Mouse (Mus musculus): ENCODE data around the gene Aox2.
A peak's percentile ranks its signal among the peaks of the same experiment; 100 is the strongest.

Gene Aox2

GRCm38 (mm10) chr1:58289863-58290469, 11.8 kb downstream of the Aox2 start:
- DNase-seq: no peak

GRCm38 (mm10) chr1:58291394-58292300, 13.5 kb downstream of the Aox2 start:
- no peak for DNase-seq

DNA sequence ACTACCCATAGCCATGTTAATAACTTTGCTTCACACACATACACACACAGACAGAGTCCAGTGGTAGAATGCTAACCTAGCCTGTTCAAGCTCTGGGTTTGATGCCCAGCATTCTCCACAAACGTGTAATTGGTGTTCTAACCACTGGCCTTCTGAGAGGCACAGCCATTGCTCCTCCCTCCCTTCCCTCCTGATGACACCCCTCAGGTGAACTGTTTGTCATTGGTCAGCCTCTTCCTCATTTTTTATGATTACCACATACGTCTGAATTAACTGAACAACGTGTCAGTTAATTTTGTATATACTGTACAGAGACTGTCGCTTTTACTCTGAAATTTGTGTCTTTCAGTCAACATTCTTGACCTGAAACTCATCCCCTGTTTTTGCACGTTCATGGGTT, 16.6 kb downstream of the Aox2 start:
- no peak for DNase-seq

- DNase-seq: peak; percentile 22
These were observed 18.2 kb downstream of the Aox2 start for GRCm38 (mm10) chr1:58296278-58296677.

DNA sequence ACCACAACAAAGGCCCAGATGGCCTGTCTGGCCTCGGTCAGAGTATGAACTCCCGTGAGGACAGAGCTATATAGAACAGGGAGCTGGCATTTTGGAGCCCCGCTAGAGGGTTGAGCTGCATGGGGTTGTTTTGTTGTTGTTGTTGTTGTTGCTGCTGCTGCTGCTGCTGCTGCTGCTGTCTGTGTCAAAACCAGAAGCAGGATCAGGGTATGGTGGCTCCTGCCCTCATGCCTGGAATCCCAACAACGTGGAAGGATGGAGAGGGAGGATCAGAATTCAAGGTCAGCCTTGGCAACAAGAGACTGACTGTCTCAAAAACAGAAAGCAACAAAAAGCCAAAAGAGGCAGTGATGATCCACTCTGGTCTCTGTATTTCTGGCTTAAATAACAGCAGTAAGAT, 18.7 kb downstream of the Aox2 start:
- DNase-seq: no peak

DNA sequence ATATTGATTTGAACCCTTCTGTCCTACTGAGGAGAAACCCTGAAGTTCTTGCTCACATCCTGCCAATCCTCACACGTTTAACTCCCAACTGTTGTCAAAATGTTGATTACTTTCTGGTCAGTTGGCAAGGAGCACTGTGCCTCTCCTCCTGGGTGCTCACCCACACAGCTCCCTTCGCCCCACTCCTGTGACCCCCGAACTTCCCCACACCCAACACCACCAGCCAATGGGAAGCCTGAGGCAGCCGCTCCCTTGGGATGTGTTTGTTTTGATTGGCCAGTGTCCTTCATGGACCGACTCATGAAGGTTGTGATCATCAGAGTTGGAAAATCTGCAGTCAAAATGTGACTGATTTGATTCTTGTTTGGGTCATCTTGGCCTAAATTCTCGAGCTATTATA, 20.2 kb downstream of the Aox2 start:
- DNase-seq: no peak

GRCm38 (mm10) chr1:58301073-58301472, 22.9 kb downstream of the Aox2 start:
- DNase-seq: no peak

DNA sequence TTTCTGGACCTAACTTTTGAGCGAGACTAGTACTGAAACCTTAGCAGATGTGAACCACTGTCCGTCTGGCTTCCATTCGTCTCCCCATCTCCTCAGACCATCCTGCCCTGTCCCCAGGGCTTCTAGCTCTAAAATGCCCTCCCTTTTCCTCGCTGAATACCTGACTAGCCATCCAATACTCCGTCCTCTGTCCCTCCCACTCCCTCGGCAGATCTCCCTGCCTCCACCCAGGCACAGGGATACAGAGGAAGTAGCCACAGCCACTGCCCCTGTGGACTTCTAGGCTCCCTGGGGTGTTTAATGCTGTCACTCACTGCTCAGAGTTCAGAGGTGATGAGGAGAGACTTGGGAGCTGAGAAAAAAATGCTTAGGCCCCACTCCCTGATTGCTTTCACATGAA, 23.9 kb downstream of the Aox2 start:
- DNase-seq: no peak

DNA sequence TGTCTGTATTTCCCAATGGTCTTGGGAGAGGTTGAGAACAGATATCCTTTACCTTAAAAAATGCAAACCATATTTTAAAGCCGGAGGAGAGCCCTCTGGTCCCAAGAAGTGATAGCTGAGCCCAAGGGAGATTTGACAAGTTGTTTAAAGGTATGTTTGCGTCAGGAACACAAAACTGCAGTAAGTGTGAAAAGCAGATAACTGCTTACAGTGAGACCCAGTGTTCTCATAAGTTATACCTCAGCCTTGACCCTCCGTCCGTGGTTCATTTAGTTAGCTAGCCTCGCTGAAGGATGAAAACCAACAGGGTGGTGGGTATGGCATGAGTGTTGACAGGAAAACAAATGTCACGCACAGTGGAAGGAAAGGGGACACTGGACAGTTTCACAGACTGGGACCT, 24.9 kb downstream of the Aox2 start:
- no peak for DNase-seq

GRCm38 (mm10) chr1:58303726-58304125, 25.6 kb downstream of the Aox2 start:
- no peak for DNase-seq

GRCm38 (mm10) chr1:58304296-58304695, 26.2 kb downstream of the Aox2 start:
- DNase-seq: no peak

GRCm38 (mm10) chr1:58307181-58307580, 29.1 kb downstream of the Aox2 start:
- DNase-seq: no peak

- DNase-seq: no peak
These were observed 30.5 kb downstream of the Aox2 start for GRCm38 (mm10) chr1:58308594-58308993.

- DNase-seq: no peak
These were observed 31.7 kb downstream of the Aox2 start for GRCm38 (mm10) chr1:58309853-58310252.

- no peak for DNase-seq
These were observed 33.2 kb downstream of the Aox2 start for GRCm38 (mm10) chr1:58311221-58311864.

DNA sequence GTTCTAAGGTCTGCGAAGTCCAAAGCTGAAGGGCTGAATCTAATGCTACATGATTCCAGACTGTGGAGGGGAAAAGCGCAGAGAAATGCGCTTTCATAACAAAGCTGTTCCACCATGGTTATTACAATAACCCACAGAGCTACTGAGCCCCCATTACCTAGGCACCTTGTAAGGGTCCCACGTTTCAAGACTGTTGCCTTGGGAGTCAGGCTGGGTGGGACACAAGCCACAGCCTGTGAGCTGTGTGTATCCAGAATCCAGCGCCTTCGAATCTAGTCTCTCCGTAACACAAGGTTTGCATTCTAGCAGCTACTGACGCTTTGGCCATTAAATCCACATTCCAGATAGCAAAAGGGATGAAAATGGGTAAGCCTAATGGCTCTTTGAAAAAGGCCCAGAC, 35.0 kb downstream of the Aox2 start:
- no peak for DNase-seq

GRCm38 (mm10) chr1:58315532-58315931, 37.4 kb downstream of the Aox2 start:
- no peak for DNase-seq

GRCm38 (mm10) chr1:58333222-58333621, 55.1 kb downstream of the Aox2 start:
- DNase-seq: no peak

DNA sequence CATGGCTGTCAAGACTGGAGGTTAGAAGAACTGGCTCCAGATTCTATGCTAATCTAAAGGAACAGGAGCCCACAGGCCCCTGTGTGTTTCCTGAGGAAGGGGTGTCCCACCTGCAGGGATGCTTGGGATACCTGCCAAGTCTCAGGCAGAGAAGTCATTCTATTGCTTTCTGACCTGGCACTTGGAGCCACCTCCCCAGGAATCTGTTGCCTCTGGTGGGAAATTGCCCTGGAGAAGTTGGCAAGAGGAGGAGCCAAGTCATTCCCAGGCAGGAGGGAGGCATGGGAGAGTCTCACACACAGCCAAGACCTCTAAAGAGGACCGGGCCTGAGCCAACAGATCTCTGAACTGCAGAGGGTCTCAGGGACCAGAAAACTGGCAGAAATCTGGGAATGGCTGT, 61.8 kb downstream of the Aox2 start:
- DNase-seq: no peak

GRCm38 (mm10) chr1:58341576-58341975, 63.5 kb downstream of the Aox2 start:
- peak; percentile 8 for DNase-seq

DNA sequence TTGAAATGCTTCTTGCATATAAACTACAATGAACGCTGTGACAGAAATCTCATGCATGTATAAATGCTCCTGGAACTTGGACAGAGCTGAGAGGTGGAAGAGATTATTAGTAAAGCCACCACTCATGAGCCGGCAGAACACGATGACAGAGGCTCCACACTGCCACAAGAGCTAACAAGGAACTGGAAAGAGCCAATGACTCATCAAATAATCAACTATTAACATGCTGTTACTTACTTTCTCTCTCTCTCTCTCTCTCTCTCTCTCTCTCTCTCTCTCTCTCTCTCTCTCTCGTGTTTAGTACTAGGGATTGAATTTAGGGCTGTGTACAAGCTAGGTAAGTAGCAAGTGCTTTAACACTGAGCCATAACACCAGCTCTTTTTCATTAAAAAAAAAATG, 65.7 kb downstream of the Aox2 start:
- no peak for DNase-seq

GRCm38 (mm10) chr1:58344570-58344969, 66.4 kb downstream of the Aox2 start:
- DNase-seq: no peak

- DNase-seq: no peak
These were observed 68.0 kb downstream of the Aox2 start for GRCm38 (mm10) chr1:58346159-58346558.

- no peak for DNase-seq
These were observed 70.6 kb downstream of the Aox2 start for GRCm38 (mm10) chr1:58348712-58349111.
